Mouse (Mus musculus) cerebellum, postnatal 14 days (tissue): ENCODE results near the gene AC161166.1.

ENCODE experiments used
- DNase-seq, 2 experiments: peaks; one replicate each; pipeline ENCODE4 v3.0.0; 2021; ENCODE audit warnings: mixed read lengths in 2 of 2

The AC161166.1 gene

GRCm38 (mm10) chr7:24512355-24512754, at the start of gene AC161166.1:
Gene AC161166.1, minus strand, starts transcription at chr7:24512455.
- no peak for DNase-seq

GRCm38 (mm10) chr7:24561450-24561849, 49.2 kb upstream of the AC161166.1 start:
- no peak for DNase-seq

GRCm38 (mm10) chr7:24555786-24556185, 43.5 kb upstream of the AC161166.1 start:
- DNase-seq: no peak

GRCm38 (mm10) chr7:24551985-24552759, 39.9 kb upstream of the AC161166.1 start:
- no peak for DNase-seq

GRCm38 (mm10) chr7:24547534-24548036, 35.3 kb upstream of the AC161166.1 start:
- DNase-seq: peak in 1 of 2 experiments; percentile 42

GRCm38 (mm10) chr7:24546634-24547389, 34.6 kb upstream of the AC161166.1 start:
- DNase-seq: peak; percentile 99 to 100

- DNase-seq: peak in 1 of 2 experiments; percentile 34
Measured at GRCm38 (mm10) chr7:24546068-24546614, 33.9 kb upstream of the AC161166.1 start, which contains the start of the genes Pinlyp and Xrcc1. Gene Pinlyp, minus strand, starts transcription at chr7:24546118. Gene Xrcc1, plus strand, starts transcription at chr7:24546289.

- no peak for DNase-seq
Measured at GRCm38 (mm10) chr7:24544506-24544905, 32.3 kb upstream of the AC161166.1 start.

GRCm38 (mm10) chr7:24539686-24540085, 27.4 kb upstream of the AC161166.1 start:
- no peak for DNase-seq

- no peak for DNase-seq
Measured at GRCm38 (mm10) chr7:24538701-24539100, 26.4 kb upstream of the AC161166.1 start.

GRCm38 (mm10) chr7:24538154-24538553, 25.9 kb upstream of the AC161166.1 start:
- peak in 1 of 2 experiments; percentile 36 for DNase-seq

- DNase-seq: peak; percentile 85 to 89
Measured at GRCm38 (mm10) chr7:24537591-24537990, 25.3 kb upstream of the AC161166.1 start.

GRCm38 (mm10) chr7:24537081-24537480, 24.8 kb upstream of the AC161166.1 start:
- DNase-seq: no peak

GRCm38 (mm10) chr7:24534301-24534700, 22.0 kb upstream of the AC161166.1 start:
- DNase-seq: no peak

- peak in 1 of 2 experiments; percentile 31 for DNase-seq
Measured at GRCm38 (mm10) chr7:24533806-24534205, 21.6 kb upstream of the AC161166.1 start.

GRCm38 (mm10) chr7:24533031-24533571, 20.8 kb upstream of the AC161166.1 start:
- no peak for DNase-seq

GRCm38 (mm10) chr7:24531211-24531971, 19.1 kb upstream of the AC161166.1 start:
- peak; percentile 85 to 86 for DNase-seq

GRCm38 (mm10) chr7:24530062-24530931, 18.0 kb upstream of the AC161166.1 start, which contains the start of gene Irgq:
Gene Irgq, plus strand, starts transcription at chr7:24530689.
- peak; percentile 99 for DNase-seq

GRCm38 (mm10) chr7:24529580-24529979, 17.3 kb upstream of the AC161166.1 start:
- peak in 1 of 2 experiments; percentile 42 for DNase-seq

GRCm38 (mm10) chr7:24528861-24529260, 16.6 kb upstream of the AC161166.1 start:
- DNase-seq: no peak
